Mouse (Mus musculus) kidney, adult 18-20 months (tissue): Measurements from ENCODE around the gene Olfr938.

Experiments
- DNase-seq: peaks from one replicate; pipeline ENCODE4 v3.0.0; 2021

Olfr938 gene

DNA sequence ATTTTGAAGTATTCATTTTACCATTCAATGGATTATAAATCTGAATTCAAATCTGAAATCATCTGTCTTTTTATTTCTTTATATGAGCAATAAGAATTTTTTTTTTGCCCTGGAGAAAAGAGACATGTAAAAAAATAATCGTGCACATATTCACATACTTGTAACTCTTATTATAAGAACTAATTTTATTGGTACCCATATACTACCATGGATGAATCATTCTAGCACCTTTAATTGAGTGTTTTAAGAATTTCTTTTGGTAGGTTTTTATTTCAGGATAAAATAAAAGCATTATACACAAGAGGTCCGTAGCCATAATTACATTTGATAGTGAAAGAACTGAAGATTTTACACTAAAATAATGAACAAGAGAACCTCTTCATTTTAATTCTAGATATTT, at the start of gene Olfr938:
TSS of gene Olfr938 (minus strand) at position 101 of the 400 bp plus-strand sequence.
- no peak for DNase-seq

DNA sequence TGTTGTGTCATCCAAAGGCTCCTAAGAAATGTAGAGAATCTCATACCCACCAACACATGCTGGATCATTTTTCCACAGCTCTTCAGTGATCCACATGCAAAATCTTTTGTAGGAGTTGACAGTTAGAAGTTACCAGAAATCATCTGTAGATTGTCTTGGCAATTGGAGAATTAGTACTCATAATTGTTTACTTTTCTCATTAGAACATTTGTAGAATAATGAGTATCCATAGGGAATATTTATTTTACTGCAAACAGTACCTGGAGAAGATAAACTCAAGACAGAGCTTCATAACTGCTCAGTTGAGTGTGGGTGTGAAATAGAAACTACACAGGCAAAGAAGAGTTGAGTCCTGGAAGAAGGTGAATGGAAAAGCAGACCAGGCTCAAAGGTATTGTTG, 49.1 kb upstream of the Olfr938 start, which contains the start of gene Olfr27:
TSS of gene Olfr27 (plus strand) at position 301 of the 400 bp plus-strand sequence.
- no peak for DNase-seq

DNA sequence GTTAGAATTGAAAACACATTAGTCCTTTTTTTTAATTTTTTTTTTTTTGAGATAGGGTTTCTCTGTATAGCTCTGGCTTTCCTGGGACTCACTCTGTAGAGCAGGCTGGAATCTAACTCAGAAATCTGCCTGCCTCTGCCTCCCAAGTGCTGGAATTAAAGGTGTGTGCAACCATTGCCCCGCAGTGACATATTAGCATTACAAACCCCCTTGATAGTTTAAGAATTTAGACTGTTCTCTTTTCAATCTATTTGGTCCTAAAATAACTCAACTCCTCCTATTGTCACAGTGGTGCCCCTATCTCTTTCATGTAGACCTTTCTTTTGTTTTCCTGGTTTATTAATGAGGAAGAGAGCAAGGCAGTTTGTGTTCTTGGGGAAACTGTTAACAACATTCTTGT, 48.6 kb upstream of the Olfr938 start:
- no peak for DNase-seq

DNA sequence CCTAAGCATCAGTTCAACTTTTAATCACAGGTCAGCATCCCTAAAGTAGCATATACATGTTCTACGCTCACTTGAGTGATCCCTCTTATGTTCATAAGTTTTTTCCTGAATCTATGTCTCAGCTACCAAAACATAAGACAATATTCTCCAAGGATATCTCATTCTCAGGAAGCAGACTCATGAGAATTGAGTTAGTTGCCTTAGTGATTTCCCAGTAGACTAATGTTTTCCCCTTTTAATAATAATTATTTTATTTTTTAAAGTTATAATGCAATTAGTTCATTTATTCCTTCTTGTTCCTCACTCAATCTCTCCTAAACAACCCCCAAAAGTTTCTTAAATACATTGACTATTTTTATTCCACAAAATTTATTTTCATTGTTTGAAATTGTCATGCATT, 13.8 kb downstream of the Olfr938 start, which contains the start of gene Olfr937:
TSS of gene Olfr937 (minus strand) at position 101 of the 400 bp plus-strand sequence.
- no peak for DNase-seq
